Mouse (Mus musculus) ovary, adult 10 weeks (tissue): ENCODE data around the gene Lrfn1. TPM values are rescaled to one million over a fixed set of nuclear protein-coding genes. Genes with fewer than 3 reads are reported as not detected.

Source experiments
- polyA plus RNA-seq: library from polyadenylated mRNA; stranded (reverse); fragments of 350-450 nt; fragmentation: Illumina TruSeq; extraction: RNeasy Lipid Tissue Mini Kit (QIAGEN cat#74804); gene quantifications from one replicate; pipeline ENCODE4 v1.2.3, GENCODE M21; 2014

Lrfn1 gene
- 0.80 TPM for polyA plus RNA-seq

DNA sequence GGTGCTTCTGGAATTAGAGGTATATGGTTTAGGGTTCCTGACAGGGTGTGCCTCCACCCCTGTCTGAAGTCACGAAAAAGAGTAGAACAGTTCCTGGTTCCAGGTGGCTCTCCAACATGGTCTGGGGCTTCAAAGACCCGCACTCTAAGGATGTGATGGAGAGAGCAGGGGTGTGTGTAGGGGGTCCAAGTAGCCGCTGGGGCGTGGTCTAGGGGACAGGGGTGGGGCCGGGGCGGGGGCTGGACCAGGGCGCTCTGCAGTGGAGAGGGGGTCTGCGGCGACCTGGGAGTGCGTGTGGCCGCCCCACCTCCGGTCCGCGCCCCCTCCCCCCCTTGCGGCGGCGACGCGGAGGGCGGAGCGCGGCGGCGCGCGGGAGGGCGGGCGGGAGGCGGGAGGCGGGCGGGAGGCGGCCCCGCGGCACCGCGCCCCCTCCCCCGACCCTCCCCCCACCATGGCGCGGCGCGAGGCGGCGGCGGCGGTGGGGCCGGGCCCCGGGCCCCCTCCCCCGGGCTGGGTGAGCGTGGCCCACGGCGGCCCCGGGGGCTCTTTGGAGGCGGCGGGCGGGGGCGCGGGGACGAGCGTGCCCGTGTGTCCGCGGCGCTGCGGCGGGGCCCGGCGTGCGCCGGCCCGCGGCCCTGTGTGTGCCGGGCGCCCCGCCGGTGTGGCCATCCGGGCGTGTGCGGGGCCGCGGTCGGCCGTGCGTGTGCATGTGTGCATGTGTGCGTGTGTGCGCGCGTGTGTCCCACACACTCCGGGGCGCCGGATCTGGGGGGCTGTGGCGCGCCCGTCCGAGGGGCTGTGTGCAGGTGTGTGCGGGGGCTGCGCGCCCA is at the start of gene Lrfn1:
TSS of gene Lrfn1 (plus strand) at position 450 of the 830 bp plus-strand sequence.

DNA sequence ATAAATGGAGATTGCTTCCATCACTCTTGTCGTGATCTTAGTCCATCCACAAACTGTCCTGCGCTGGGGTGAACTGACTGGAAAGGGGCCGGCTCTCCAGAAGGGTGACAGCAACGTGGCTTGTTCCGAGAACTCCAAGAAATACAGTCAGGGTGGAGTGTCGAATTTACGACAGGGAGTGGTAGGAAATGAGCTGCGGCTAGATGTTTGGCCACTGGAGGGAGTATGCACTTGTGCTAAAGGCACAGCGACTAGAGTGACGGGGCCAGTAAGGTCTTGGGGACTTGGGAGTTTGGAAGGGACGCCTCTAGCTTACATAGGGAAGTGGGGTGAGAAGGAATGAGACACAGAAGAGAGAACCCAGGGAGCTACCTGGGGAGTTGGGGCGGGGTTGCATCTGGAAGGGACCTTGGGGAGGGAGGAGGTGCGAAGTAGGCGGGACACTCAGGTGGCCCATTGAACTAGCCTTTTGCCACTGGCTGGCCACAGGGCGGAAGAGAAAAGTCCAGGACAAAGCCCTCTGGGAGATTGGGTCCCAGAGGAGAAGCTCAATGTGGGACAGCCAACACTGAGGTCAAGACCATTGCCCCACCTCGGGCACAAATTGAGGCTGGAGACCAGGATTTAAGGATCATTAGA is 14.7 kb upstream of the Lrfn1 start, which contains the start of gene Gmfg:
TSS of gene Gmfg (plus strand) at position 516 of the 639 bp plus-strand sequence.

DNA sequence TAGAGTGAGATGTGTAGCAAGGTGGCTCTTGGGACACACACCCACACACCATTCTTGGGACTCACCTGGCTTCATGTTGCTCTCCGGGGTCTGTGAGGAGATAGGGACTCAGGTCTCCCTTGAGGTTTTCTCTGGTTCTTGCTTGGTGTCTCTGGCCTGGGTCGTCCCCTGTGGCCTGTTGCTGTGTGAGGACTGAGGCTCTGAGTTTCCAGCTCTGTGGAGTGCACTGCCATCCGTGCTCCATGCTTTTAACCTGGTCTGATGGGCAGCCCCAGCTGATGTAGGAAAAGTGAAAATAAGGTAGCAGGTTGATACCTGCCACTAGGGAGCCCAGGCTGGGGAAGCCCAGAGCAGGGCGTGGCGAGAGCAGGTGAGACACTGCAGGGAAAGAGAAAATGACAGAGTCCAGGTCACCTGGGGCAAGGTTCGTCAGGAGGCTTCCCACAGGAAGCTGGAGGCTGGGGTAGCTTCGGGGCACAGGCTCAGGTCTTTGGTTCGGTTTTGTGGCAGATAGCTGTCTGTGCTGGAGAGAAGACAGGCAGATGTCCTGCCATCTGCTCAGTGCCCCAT is 58.7 kb downstream of the Lrfn1 start, which contains the start of gene Ifnl2:
TSS of gene Ifnl2 (minus strand) at position 51 of the 570 bp plus-strand sequence.

Other genes with a start within 250 kb of the Lrfn1 start
- 21.1 TPM for gene Eid2, start 184.1 kb upstream of the Lrfn1 start, polyA plus RNA-seq
- gene Eid2b, start 174.2 kb upstream of the Lrfn1 start, polyA plus RNA-seq: 15.6 TPM
- not detected for gene Selenov, start 160.8 kb upstream of the Lrfn1 start, polyA plus RNA-seq
- gene Dll3, start 149.7 kb upstream of the Lrfn1 start, polyA plus RNA-seq: not detected
- 9.9 TPM for gene Timm50, start 139.9 kb upstream of the Lrfn1 start, polyA plus RNA-seq
- 39.3 TPM for gene Supt5, start 113.2 kb upstream of the Lrfn1 start, polyA plus RNA-seq
- 321 TPM for gene Rps16, start 101.3 kb upstream of the Lrfn1 start, polyA plus RNA-seq
- 1.9 TPM for gene Plekhg2, start 79.4 kb upstream of the Lrfn1 start, polyA plus RNA-seq
- gene Zfp36, start 71.7 kb upstream of the Lrfn1 start, polyA plus RNA-seq: 10.9 TPM
- gene Med29, start 59.3 kb upstream of the Lrfn1 start, polyA plus RNA-seq: 2.1 TPM
- gene Paf1, start 59.0 kb upstream of the Lrfn1 start, polyA plus RNA-seq: 50.9 TPM
- 2.7 TPM for gene Gmfg, start 14.5 kb upstream of the Lrfn1 start, polyA plus RNA-seq
- not detected for gene Ifnl2, start 58.5 kb downstream of the Lrfn1 start, polyA plus RNA-seq
- not detected for gene Ifnl3, start 70.9 kb downstream of the Lrfn1 start, polyA plus RNA-seq
- gene Sycn, start 88.9 kb downstream of the Lrfn1 start, polyA plus RNA-seq: not detected
- not detected for gene Nccrp1, start 95.3 kb downstream of the Lrfn1 start, polyA plus RNA-seq
- 23.7 TPM for gene Samd4b, start 146.2 kb downstream of the Lrfn1 start, polyA plus RNA-seq
- 0.94 TPM for gene Pak4, start 146.2 kb downstream of the Lrfn1 start, polyA plus RNA-seq
- not detected for gene Acp7, start 179.4 kb downstream of the Lrfn1 start, polyA plus RNA-seq
- 0.51 TPM for gene Fbxo27, start 240.9 kb downstream of the Lrfn1 start, polyA plus RNA-seq